Mouse (Mus musculus) forebrain, embryonic 13.5 days (tissue): Measurements from ENCODE around the gene Casp8ap2. TPM values are rescaled to one million over a fixed set of nuclear protein-coding genes. Genes with fewer than 3 reads are reported as not detected.

Source experiments
- ATAC-seq: fragments of 200-750 bp; cut with Nextera tagmentation; 2 replicates; pipeline ENCODE4 v1.8.0; 2017
- H3K27ac ChIP-seq: fragments of 300-500 bp; sonication (generic); 2 replicates; pipeline ENCODE4 v1.5.1; 2015; ENCODE audit warnings: inconsistent platforms, mild to moderate bottlenecking, moderate library complexity
- H3K27me3 ChIP-seq: fragments of 300-500 bp; sonication (generic); 2 replicates; pipeline ENCODE4 v1.6.1; 2015; ENCODE audit warnings: mild to moderate bottlenecking, inconsistent platforms
- H3K36me3 ChIP-seq: fragments of 300-500 bp; sonication (generic); 2 replicates; pipeline ENCODE4 v1.6.1; 2015; ENCODE audit warnings: mild to moderate bottlenecking, inconsistent platforms; ENCODE audit not compliant: poor library complexity, severe bottlenecking
- H3K4me1 ChIP-seq: fragments of 300-500 bp; sonication (generic); 2 replicates; pipeline ENCODE4 v1.6.1; 2015; ENCODE audit warnings: inconsistent platforms
- H3K4me2 ChIP-seq: fragments of 300-500 bp; sonication (generic); 2 replicates; pipeline ENCODE4 v1.6.1; 2015; ENCODE audit warnings: inconsistent platforms, mild to moderate bottlenecking, moderate library complexity
- H3K4me3 ChIP-seq: fragments of 300-500 bp; sonication (generic); 2 replicates; pipeline ENCODE4 v1.5.1; 2015; ENCODE audit warnings: mild to moderate bottlenecking, inconsistent platforms
- H3K9ac ChIP-seq: fragments of 300-500 bp; sonication (generic); 2 replicates; pipeline ENCODE4 v1.6.1; 2015; ENCODE audit warnings: mild to moderate bottlenecking, inconsistent platforms
- H3K9me3 ChIP-seq: fragments of 300-500 bp; sonication (generic); replicated peaks from 2 replicates; pipeline ENCODE4 v1.6.1; 2016; ENCODE audit warnings: inconsistent platforms
- WGBS: fragments of 180-500 bp; shearing (Covaris S2); methylation state at CpG from one replicate; pipeline ENCODE4 v1.1.7; 2015; 5-methylcytosine and 5-hydroxymethylcytosine counted together
- polyA plus RNA-seq: library from polyadenylated mRNA; unstranded; fragments of >200 nt; fragmentation: Nextera tagmentation; extraction: Ambion mirVana; gene quantifications from 2 replicates; pipeline ENCODE4 v1.2.1, GENCODE M21; 2015

The Casp8ap2 gene
- polyA plus RNA-seq, 1 experiment from 2014 or later = 66.1 TPM

DNA sequence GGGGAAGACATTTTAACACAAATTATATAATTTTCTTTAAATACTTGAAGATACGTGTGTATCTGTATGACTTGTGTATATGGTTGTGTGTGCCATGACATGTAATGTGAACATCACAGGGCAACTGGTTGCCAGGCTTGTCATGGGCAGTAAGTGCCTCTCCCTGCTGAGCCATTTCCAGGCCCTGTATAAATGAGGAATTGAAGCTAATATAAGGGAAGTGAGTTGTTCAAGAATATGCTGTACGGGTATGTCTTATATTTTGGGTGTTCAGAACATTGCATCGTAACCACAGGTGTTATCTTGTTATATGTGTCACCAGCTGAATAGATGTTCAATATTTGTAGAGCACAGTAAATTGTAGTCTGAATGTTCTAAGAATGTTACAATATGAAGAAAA, 62.2 kb downstream of the Casp8ap2 start:
- H3K4me1 ChIP-seq = no peaks in the 10 kb centered on the region
- no peak overlapping the region for H3K4me2 ChIP-seq
- no peak for ATAC-seq
- no peaks in the 10 kb centered on the region for H3K9me3 ChIP-seq
- H3K9ac ChIP-seq = no peak overlapping the region
- H3K36me3 ChIP-seq = peaks cover 85% of the 10 kb centered on the region
- no peaks in the 10 kb centered on the region for H3K27me3 ChIP-seq
- 94% methylated on average over 3 of the region's 3 CpGs for WGBS
- no peak overlapping the region for H3K4me3 ChIP-seq
- no peak overlapping the region for H3K27ac ChIP-seq

DNA sequence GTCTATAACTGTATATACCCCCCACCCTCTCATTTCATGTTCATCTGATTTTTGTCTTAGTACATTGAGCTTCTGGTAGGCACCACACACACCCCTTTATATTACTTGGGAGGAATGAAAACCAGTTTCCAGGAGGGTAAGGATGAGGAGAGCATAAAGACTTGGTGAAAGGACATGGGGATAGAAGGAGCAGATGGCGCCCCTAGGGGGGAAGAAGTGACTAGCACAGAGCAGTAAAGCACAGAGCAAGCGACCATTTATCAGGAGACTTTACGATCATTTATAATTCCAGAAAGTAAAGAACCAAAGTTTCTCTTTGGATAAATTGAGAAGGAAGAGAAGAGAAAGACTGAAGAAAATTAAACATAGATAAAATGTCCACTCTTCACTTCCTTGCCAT, 65.6 kb downstream of the Casp8ap2 start:
- WGBS = 77% methylated on average over 3 of the region's 3 CpGs
- H3K9me3 ChIP-seq = no peaks in the 10 kb centered on the region
- no peak overlapping the region for H3K4me3 ChIP-seq
- peaks cover 81% of the 10 kb centered on the region for H3K36me3 ChIP-seq
- no peak overlapping the region for H3K27ac ChIP-seq
- ATAC-seq = no peak
- no peaks in the 10 kb centered on the region for H3K27me3 ChIP-seq
- no peak overlapping the region for H3K9ac ChIP-seq
- H3K4me2 ChIP-seq = no peak overlapping the region
- no peaks in the 10 kb centered on the region for H3K4me1 ChIP-seq

DNA sequence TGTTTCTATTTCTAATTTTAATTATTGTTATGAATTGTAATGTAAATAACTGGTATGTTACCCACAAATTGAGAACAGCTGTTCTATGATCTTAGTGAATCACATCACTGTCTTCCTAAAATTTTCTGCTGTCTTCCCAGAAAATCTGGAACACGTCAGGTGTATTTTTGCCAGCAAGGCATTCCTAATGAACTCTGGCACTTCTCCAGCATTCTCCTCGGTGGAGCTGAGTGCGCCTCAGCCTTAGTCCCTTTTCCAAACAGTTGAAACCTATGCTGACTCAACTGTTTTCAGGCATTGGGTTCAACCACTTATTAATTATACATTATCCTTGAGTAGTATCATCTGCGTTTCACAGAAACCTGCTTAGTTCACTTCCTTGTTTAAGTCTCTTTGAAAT, 67.2 kb downstream of the Casp8ap2 start:
- H3K4me1 ChIP-seq = no peaks in the 10 kb centered on the region
- H3K4me3 ChIP-seq = no peak overlapping the region
- H3K9me3 ChIP-seq = no peaks in the 10 kb centered on the region
- no peak overlapping the region for H3K9ac ChIP-seq
- no peak overlapping the region for H3K4me2 ChIP-seq
- 70% methylated on average over 4 of the region's 4 CpGs for WGBS
- no peak overlapping the region for H3K27ac ChIP-seq
- H3K27me3 ChIP-seq = no peaks in the 10 kb centered on the region
- no peak for ATAC-seq
- peaks cover 71% of the 10 kb centered on the region for H3K36me3 ChIP-seq

DNA sequence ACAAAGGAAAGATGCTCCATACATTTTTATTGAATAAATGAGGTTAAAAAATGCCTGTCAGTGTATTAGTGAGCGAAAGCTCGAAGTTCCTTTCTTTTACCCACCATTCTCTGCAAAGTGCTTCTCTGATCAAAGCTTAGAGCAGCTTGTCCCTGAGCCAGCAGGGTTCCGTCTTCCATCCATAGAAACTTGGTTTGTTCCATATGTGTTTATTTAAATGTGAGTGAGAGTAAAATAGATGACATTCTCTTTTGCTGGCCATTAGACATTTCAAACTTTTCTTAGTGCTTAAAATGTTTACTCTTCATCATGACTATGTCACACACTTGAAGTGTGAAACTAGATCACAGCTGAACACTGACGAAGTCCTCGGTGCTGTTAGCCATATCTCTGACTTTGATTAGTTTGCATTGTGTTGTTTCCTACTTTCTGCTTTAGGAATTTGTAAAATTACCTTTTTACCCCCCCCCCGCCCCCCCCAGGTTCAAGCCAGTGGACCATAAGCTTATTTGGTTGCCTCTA, 67.9 kb downstream of the Casp8ap2 start:
- no peak overlapping the region for H3K27ac ChIP-seq
- H3K4me3 ChIP-seq = no peak overlapping the region
- no peaks in the 10 kb centered on the region for H3K4me1 ChIP-seq
- peaks cover 69% of the 10 kb centered on the region for H3K36me3 ChIP-seq
- 81% methylated on average over 6 of the region's 6 CpGs for WGBS
- ATAC-seq = no peak
- no peaks in the 10 kb centered on the region for H3K27me3 ChIP-seq
- no peak overlapping the region for H3K9ac ChIP-seq
- no peak overlapping the region for H3K4me2 ChIP-seq
- H3K9me3 ChIP-seq = no peaks in the 10 kb centered on the region

Other genes starting within 250 kb of the Casp8ap2 start
- 0.08 TPM in 1 of 2 replicates, not detected in the other for gene Gja10, start 12.7 kb upstream of the Casp8ap2 start, polyA plus RNA-seq
- 15.8 and 16.3 TPM in 2 replicates for gene Mdn1, start 41.7 kb downstream of the Casp8ap2 start, polyA plus RNA-seq
- gene Lyrm2, start 184.8 kb downstream of the Casp8ap2 start, polyA plus RNA-seq = 170 and 172 TPM in 2 replicates